Mouse (Mus musculus): Measurements from ENCODE around the gene Itgb8. TPM values are rescaled to one million over a fixed set of nuclear protein-coding genes. Genes with fewer than 3 reads are reported as not detected.

Itgb8 gene
- total and polyA plus RNA-seq, 2 experiments from 2014 or later = 8.2 to 28.3 TPM

- ATAC-seq (no peak), DNase-seq (no peak)
- H3K27me3 ChIP-seq (ENCODE audit: insufficient read depth, low read length) = no peaks in the 10 kb centered on the region
- H3K4me1 ChIP-seq (ENCODE audit: insufficient read depth) = peaks cover 6% of the 10 kb centered on the region; the same call in 1 of the 2 replicates
- H3K27ac ChIP-seq (ENCODE audit: low read depth, low read length) = no peak overlapping the region
- H3K4me3 ChIP-seq (ENCODE audit: low read depth, low read length) = no peak overlapping the region
- 81% methylated on average over 1 of the region's 1 CpGs for WGBS
- no peak for TF ChIP-seq CTCF (IDR thresholded peaks at IDR 0.05; ENCODE audit: low read depth)
- H3K9ac ChIP-seq = no peak overlapping the region
- no peak overlapping the region for H3K4me2 ChIP-seq (ENCODE audit: low read depth)
- no peaks in the 10 kb centered on the region for H3K36me3 ChIP-seq (ENCODE audit: insufficient read depth)
- no peaks in the 10 kb centered on the region for H3K9me3 ChIP-seq (ENCODE audit: low read length)
Observed at GRCm38 (mm10) chr12:119210073-119210425, 28.6 kb downstream of the Itgb8 start.

GRCm38 (mm10) chr12:119209384-119210072 lies 29.1 kb downstream of the Itgb8 start:
- no peak overlapping the region for H3K9ac ChIP-seq
- H3K27me3 ChIP-seq (ENCODE audit: insufficient read depth, low read length) = no peaks in the 10 kb centered on the region
- DNase-seq (no peak), ATAC-seq (no peak)
- WGBS = 91% methylated on average over 2 of the region's 2 CpGs
- H3K4me3 ChIP-seq (ENCODE audit: low read depth, low read length) = no peak overlapping the region
- no peaks in the 10 kb centered on the region for H3K9me3 ChIP-seq (ENCODE audit: low read length)
- no peak overlapping the region for H3K4me2 ChIP-seq (ENCODE audit: low read depth)
- no peaks in the 10 kb centered on the region for H3K36me3 ChIP-seq (ENCODE audit: insufficient read depth)
- no peak for TF ChIP-seq CTCF (IDR thresholded peaks at IDR 0.05; ENCODE audit: low read depth)
- H3K4me1 ChIP-seq (ENCODE audit: insufficient read depth) = peaks cover 6% of the 10 kb centered on the region; the same call in 1 of the 2 replicates
- no peak overlapping the region for H3K27ac ChIP-seq (ENCODE audit: low read depth, low read length)

GRCm38 (mm10) chr12:119207464-119207801 lies 31.2 kb downstream of the Itgb8 start:
- H3K27ac ChIP-seq (ENCODE audit: low read depth, low read length) = no peak overlapping the region
- ATAC-seq (no peak), DNase-seq (no peak)
- no peaks in the 10 kb centered on the region for H3K27me3 ChIP-seq (ENCODE audit: insufficient read depth, low read length)
- H3K9ac ChIP-seq = no peak overlapping the region
- no peak for TF ChIP-seq CTCF (IDR thresholded peaks at IDR 0.05; ENCODE audit: low read depth)
- H3K9me3 ChIP-seq (ENCODE audit: low read length) = no peaks in the 10 kb centered on the region
- H3K4me1 ChIP-seq (ENCODE audit: insufficient read depth) = peaks cover 6% of the 10 kb centered on the region; the same call in 1 of the 2 replicates
- H3K4me2 ChIP-seq (ENCODE audit: low read depth) = no peak overlapping the region
- no peaks in the 10 kb centered on the region for H3K36me3 ChIP-seq (ENCODE audit: insufficient read depth)
- H3K4me3 ChIP-seq (ENCODE audit: low read depth, low read length) = no peak overlapping the region
- 58% methylated on average over 1 of the region's 1 CpGs for WGBS

GRCm38 (mm10) chr12:119206711-119207463 lies 31.7 kb downstream of the Itgb8 start:
- Histone ChIP-seq H3K27me3 (ENCODE audit: insufficient read depth, low read length) (no peaks in the 10 kb centered on the region), H3K27ac (ENCODE audit: low read depth, low read length) (no peak overlapping the region), H3K9me3 (ENCODE audit: low read length) (no peaks in the 10 kb centered on the region), H3K9ac (no peak overlapping the region), H3K4me1 (ENCODE audit: insufficient read depth) (peaks cover 6% of the 10 kb centered on the region; the same call in 1 of the 2 replicates), H3K36me3 (ENCODE audit: insufficient read depth) (no peaks in the 10 kb centered on the region), H3K4me2 (ENCODE audit: low read depth) (no peak overlapping the region), H3K4me3 (ENCODE audit: low read depth, low read length) (no peak overlapping the region)
- TF ChIP-seq CTCF (IDR thresholded peaks at IDR 0.05; ENCODE audit: low read depth) = no peak
- WGBS = 55% methylated on average over 6 of the region's 6 CpGs
- peak; percentile 54 for DNase-seq
- peak; percentile 84 for ATAC-seq

DNA sequence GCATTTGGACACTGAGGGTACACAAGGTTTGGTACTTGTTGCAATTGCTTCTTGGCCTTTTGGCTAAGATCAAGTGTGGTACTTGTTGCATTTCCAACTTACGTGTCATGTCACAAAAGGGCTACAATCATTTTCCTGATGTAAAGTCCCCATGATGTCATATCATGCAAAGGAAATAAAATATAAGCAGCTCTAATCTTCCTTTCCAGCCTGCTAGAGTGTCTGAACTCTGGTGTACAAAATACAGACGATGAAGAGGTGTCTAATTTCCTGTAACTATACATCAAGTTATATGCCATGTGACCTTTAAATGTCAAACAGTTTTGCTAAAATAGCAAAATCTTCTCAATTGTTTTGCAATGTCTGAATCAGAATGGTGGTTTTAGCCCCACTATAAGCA lies 34.2 kb downstream of the Itgb8 start:
- 87% methylated on average over 2 of the region's 2 CpGs for WGBS
- no peaks in the 10 kb centered on the region for H3K9me3 ChIP-seq (ENCODE audit: low read length)
- H3K9ac ChIP-seq = no peak overlapping the region
- no peaks in the 10 kb centered on the region for H3K36me3 ChIP-seq (ENCODE audit: insufficient read depth)
- no peak for DNase-seq
- H3K27me3 ChIP-seq (ENCODE audit: insufficient read depth, low read length) = no peaks in the 10 kb centered on the region
- ATAC-seq = no peak
- TF ChIP-seq CTCF (IDR thresholded peaks at IDR 0.05; ENCODE audit: low read depth) = no peak
- no peak overlapping the region for H3K27ac ChIP-seq (ENCODE audit: low read depth, low read length)
- H3K4me1 ChIP-seq (ENCODE audit: insufficient read depth) = peaks cover 6% of the 10 kb centered on the region; the same call in 1 of the 2 replicates
- no peak overlapping the region for H3K4me2 ChIP-seq (ENCODE audit: low read depth)
- H3K4me3 ChIP-seq (ENCODE audit: low read depth, low read length) = no peak overlapping the region

- H3K9ac ChIP-seq = no peak overlapping the region
- WGBS = 77% methylated on average over 2 of the region's 2 CpGs
- ATAC-seq = no peak
- no peak for DNase-seq
- H3K4me1 ChIP-seq (ENCODE audit: insufficient read depth) = 0 out of 2 replicates have a peak, but pooled peaks cover 6% of the 10 kb centered on the region
- H3K36me3 ChIP-seq (ENCODE audit: insufficient read depth) = no peaks in the 10 kb centered on the region
- no peak overlapping the region for H3K4me2 ChIP-seq (ENCODE audit: low read depth)
- no peak for TF ChIP-seq CTCF (IDR thresholded peaks at IDR 0.05; ENCODE audit: low read depth)
- H3K27me3 ChIP-seq (ENCODE audit: insufficient read depth, low read length) = no peaks in the 10 kb centered on the region
- no peak overlapping the region for H3K4me3 ChIP-seq (ENCODE audit: low read depth, low read length)
- H3K9me3 ChIP-seq (ENCODE audit: low read length) = no peaks in the 10 kb centered on the region
- H3K27ac ChIP-seq (ENCODE audit: low read depth, low read length) = no peak overlapping the region
Observed at GRCm38 (mm10) chr12:119202766-119203165, 35.8 kb downstream of the Itgb8 start.

DNA sequence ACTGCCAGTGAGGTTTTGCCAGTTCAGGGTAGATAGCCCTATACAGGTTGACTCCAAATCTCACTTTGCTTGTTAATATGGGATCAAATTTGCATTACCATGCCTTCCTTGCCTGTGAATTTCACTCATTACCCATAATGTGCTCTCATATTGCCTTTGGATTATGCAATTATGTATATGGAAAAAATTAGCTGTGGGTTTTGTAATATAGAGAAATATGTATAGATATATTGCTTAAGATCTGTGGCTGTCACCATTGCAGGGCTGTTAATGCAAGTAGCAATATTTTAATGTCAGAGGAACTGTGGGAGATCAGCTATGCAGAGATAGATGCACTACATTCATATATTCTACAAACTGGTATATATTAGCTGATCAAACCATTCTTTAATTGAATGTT lies 43.5 kb downstream of the Itgb8 start:
- no peak overlapping the region for H3K9ac ChIP-seq
- H3K4me3 ChIP-seq (ENCODE audit: low read depth, low read length) = no peak overlapping the region
- H3K36me3 ChIP-seq (ENCODE audit: insufficient read depth) = no peaks in the 10 kb centered on the region
- H3K27ac ChIP-seq (ENCODE audit: low read depth, low read length) = no peak overlapping the region
- DNase-seq (no peak), ATAC-seq (no peak)
- no peaks in the 10 kb centered on the region for H3K4me1 ChIP-seq (ENCODE audit: insufficient read depth)
- H3K9me3 ChIP-seq (ENCODE audit: low read length) = no peaks in the 10 kb centered on the region
- H3K4me2 ChIP-seq (ENCODE audit: low read depth) = no peak overlapping the region
- H3K27me3 ChIP-seq (ENCODE audit: insufficient read depth, low read length) = no peaks in the 10 kb centered on the region
- TF ChIP-seq CTCF (IDR thresholded peaks at IDR 0.05; ENCODE audit: low read depth) = no peak
